Mouse (Mus musculus) liver, embryonic 16.5 days (tissue): Measurements from ENCODE around the gene Cdk14. TPM values are rescaled to one million over a fixed set of nuclear protein-coding genes. Genes with fewer than 3 reads are reported as not detected.

Experiments
- ATAC-seq: fragments of 200-750 bp; cut with Nextera tagmentation; 2 replicates; pipeline ENCODE4 v1.8.0; 2017; ENCODE audit warnings: low read depth, mild to moderate bottlenecking, moderate number of reproducible peaks, moderate library complexity
- H3K27ac ChIP-seq: fragments of 300-500 bp; sonication (generic); 2 replicates; pipeline ENCODE4 v1.5.1; 2014; ENCODE audit warnings: mild to moderate bottlenecking, low read length
- H3K27me3 ChIP-seq: fragments of 300-500 bp; sonication (generic); 2 replicates; pipeline ENCODE4 v1.6.1; 2014; ENCODE audit warnings: low read depth, low read length, mixed read lengths; ENCODE audit not compliant: control insufficient read depth, insufficient read depth
- H3K36me3 ChIP-seq: fragments of 300-500 bp; sonication (generic); 2 replicates; pipeline ENCODE4 v1.6.1; 2014; ENCODE audit warnings: mild to moderate bottlenecking; ENCODE audit not compliant: control insufficient read depth, insufficient read depth
- H3K4me1 ChIP-seq: fragments of 300-500 bp; sonication (generic); 2 replicates; pipeline ENCODE4 v1.6.1; 2014; ENCODE audit warnings: low read depth, low read length, mixed read lengths; ENCODE audit not compliant: control insufficient read depth
- H3K4me2 ChIP-seq: fragments of 300-500 bp; sonication (generic); 2 replicates; pipeline ENCODE4 v1.6.1; 2014; ENCODE audit warnings: low read depth, low read length, mixed read lengths
- H3K4me3 ChIP-seq: fragments of 300-500 bp; sonication (generic); 2 replicates; pipeline ENCODE4 v1.5.1; 2014; ENCODE audit warnings: low read depth, mild to moderate bottlenecking, low read length
- H3K9ac ChIP-seq: fragments of 300-500 bp; sonication (generic); 2 replicates; pipeline ENCODE4 v1.6.1; 2014; ENCODE audit warnings: low read depth, low read length
- H3K9me3 ChIP-seq: fragments of 300-500 bp; sonication (generic); replicated peaks from 2 replicates; pipeline ENCODE4 v1.6.1; 2016; ENCODE audit warnings: low read length; ENCODE audit not compliant: control insufficient read depth
- WGBS: fragments of 180-500 bp; shearing (Covaris S2); extraction: QIAGEN DNeasy Blood & Tissue Kit; methylation state at CpG from one replicate; pipeline ENCODE4 v1.1.7; 2014; ENCODE audit not compliant: insufficient replicate concordance; 5-methylcytosine and 5-hydroxymethylcytosine counted together
- polyA plus RNA-seq: library from polyadenylated mRNA; unstranded; fragments of >200 nt; fragmentation: Nextera tagmentation; extraction: Ambion mirVana; gene quantifications from 2 replicates; pipeline ENCODE4 v1.2.1, GENCODE M21; 2015

Gene Cdk14
- 0.92 and 1.1 TPM in 2 replicates for polyA plus RNA-seq

DNA sequence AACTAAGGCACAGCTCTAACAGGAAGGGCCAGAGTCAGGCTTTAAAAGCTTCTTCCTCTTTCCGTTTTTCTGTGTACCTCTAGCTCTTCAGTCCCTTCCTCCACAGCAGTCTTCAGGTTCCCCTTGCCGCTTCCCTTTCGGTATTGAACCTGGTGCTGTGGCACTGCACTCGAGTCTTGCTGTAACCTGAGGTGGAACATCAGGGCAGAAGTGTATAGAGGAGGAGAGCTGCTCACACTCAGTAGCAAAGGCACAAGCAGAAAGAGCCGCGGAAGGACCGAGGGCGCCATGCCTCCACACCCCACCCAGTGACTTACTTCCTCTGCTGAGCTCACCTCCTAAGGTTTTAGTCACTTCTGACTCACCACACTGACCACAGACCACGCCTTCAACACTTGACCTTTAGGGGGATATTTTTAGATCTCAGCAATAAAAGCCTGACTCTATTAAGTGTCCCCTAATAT, at the start of gene Cdk14:
Gene Cdk14 (minus strand): TSS at position 321 of the 464 bp plus-strand sequence.
- Histone ChIP-seq H3K4me1 (no peaks in the 10 kb centered on the region), H3K27me3 (no peaks in the 10 kb centered on the region), H3K27ac (peak within 1 kb of the TSS; percentile 67), H3K4me3 (peak within 1 kb of the TSS; percentile 35), H3K36me3 (no peaks in the 10 kb centered on the region), H3K9me3 (no peaks in the 10 kb centered on the region), H3K9ac (no peak within 1 kb of the TSS), H3K4me2 (no peak within 1 kb of the TSS)
- 18% methylated on average over 9 of the region's 9 CpGs for WGBS
- ATAC-seq = peak; percentile 62

DNA sequence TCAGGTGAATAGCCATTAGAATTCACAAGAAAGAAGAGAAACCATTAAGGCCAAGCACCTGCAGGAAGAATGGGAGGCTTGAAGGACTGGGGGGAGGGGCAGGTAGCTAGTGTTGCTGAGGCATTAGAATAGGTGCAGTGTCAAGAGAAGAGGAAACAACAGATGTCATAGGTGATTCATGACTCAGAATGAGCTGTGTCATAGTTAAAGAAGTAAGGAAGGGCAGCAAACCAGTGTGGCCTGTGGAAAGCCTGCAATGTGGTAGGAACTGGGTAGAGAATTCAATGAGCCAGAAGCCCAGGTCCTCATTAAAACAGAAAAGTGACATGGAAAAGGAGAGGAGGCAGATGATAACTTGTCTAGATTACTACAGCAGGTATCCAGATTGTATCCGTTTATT, 45.1 kb upstream of the Cdk14 start:
- no peaks in the 10 kb centered on the region for H3K36me3 ChIP-seq
- H3K4me2 ChIP-seq = no peak overlapping the region
- H3K27me3 ChIP-seq = no peaks in the 10 kb centered on the region
- WGBS = 48% methylated on average over 1 of the region's 1 CpGs
- no peak overlapping the region for H3K9ac ChIP-seq
- no peaks in the 10 kb centered on the region for H3K9me3 ChIP-seq
- no peak for ATAC-seq
- H3K4me3 ChIP-seq = no peak overlapping the region
- no peaks in the 10 kb centered on the region for H3K4me1 ChIP-seq
- H3K27ac ChIP-seq = no peak overlapping the region

DNA sequence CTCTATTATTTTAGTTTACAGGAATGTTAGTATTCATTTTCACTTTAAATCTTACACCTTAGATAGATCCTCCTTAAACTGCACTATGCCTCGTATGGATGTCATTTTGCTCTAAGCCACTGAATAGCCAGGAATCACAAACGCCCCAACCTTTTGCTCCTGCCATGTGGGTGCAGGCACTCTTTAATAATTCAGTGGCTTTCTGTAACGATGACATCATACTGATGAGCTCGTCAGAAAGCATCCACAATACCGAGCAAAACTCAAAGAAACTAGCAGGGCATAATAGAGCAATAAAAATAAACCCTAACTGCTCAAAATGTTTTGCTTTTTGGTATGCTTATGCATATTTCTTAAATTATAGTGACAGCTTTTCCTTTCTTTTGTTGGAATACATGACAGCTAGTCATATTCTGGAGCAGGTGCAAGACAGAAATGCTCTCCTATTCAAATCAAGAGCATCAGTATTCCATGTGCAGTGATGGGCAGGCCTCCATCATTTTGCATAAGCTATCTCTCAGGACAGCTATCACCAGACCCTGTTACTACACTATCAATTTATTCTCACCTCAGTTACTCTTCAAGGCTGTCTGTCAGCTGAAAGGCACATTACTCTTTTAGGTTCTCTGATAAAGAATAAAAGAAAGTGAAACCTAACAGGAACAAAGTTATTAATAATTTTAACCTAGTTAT, 11.8 kb upstream of the Cdk14 start:
- WGBS = 51% methylated on average over 5 of the region's 5 CpGs
- no peak for ATAC-seq
- H3K36me3 ChIP-seq = no peaks in the 10 kb centered on the region
- no peak overlapping the region for H3K9ac ChIP-seq
- H3K4me2 ChIP-seq = no peak overlapping the region
- H3K27me3 ChIP-seq = no peaks in the 10 kb centered on the region
- no peaks in the 10 kb centered on the region for H3K9me3 ChIP-seq
- no peak overlapping the region for H3K27ac ChIP-seq
- H3K4me1 ChIP-seq = no peaks in the 10 kb centered on the region
- H3K4me3 ChIP-seq = no peak overlapping the region

DNA sequence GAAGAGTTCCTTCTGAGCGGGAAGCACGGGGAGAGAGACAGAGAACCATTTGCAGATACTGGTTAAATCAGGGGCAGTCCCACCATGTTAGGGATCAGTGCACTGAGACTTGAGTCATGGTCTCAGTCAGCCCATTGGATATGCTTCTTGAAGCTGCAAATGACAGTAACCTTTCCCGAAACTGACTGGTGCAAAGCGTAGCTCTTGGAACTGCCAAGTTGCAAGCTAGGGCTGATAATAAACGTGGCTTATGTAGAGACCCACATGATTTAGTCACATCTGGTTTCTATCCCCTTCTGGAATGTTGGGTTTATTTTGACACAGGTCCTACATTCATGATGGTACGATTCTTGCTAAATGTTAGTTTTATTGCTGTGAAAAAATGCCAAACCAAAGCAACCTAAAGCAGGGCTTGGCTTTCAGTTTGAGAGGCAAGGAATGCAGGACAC, 3.6 kb upstream of the Cdk14 start:
- Histone ChIP-seq H3K27ac (no peak overlapping the region), H3K4me2 (no peak overlapping the region), H3K9me3 (no peaks in the 10 kb centered on the region), H3K4me3 (no peak overlapping the region), H3K27me3 (no peaks in the 10 kb centered on the region), H3K36me3 (no peaks in the 10 kb centered on the region), H3K9ac (no peak overlapping the region), H3K4me1 (no peaks in the 10 kb centered on the region)
- WGBS = 67% methylated on average over 6 of the region's 6 CpGs
- no peak for ATAC-seq

DNA sequence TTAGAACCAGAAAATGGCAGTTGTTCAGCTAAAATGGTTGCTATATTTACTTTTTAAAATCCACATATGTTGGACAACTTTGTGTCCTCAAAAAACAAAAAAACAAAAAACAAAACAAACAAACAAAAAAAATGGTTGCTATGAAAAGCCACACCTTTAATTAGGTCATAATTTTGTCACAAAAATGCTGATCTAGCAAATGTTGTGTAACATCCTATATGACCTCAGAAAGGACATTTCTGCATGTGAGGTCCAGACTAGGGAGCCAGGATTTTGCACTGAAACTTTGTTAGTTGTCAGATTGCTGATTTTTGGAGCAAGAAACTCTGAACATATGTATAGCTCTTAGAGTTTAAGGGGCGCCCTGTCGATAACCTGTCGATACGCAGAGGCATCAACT, 3.0 kb upstream of the Cdk14 start:
- H3K36me3 ChIP-seq = no peaks in the 10 kb centered on the region
- H3K9me3 ChIP-seq = no peaks in the 10 kb centered on the region
- 77% methylated on average over 4 of the region's 4 CpGs for WGBS
- H3K9ac ChIP-seq = no peak overlapping the region
- no peak overlapping the region for H3K27ac ChIP-seq
- no peaks in the 10 kb centered on the region for H3K27me3 ChIP-seq
- ATAC-seq = no peak
- no peak overlapping the region for H3K4me3 ChIP-seq
- no peaks in the 10 kb centered on the region for H3K4me1 ChIP-seq
- H3K4me2 ChIP-seq = no peak overlapping the region

DNA sequence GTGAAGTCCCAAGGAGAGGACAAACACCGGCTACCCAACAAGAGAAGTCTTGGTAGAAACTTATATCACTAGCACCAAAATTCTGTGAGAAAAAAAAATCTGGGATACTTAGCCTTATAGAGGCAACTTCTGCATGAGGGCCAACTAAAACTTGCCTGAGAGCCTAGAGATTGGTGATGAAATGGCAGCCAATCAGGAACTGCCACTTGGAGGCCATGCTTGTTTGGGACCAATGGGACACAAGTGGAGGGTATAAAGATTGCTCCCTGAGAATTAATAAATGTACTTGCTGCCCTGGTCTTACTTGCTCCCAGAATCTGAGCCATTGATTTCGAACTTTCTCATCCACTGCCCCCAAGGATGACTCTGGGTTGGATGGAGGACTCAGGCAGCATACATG, 1.3 kb upstream of the Cdk14 start:
- Histone ChIP-seq H3K27me3 (no peaks in the 10 kb centered on the region), H3K9ac (no peak overlapping the region), H3K36me3 (no peaks in the 10 kb centered on the region), H3K9me3 (no peaks in the 10 kb centered on the region), H3K27ac (no peak overlapping the region), H3K4me2 (no peak overlapping the region), H3K4me1 (no peaks in the 10 kb centered on the region), H3K4me3 (no peak overlapping the region)
- WGBS = 77% methylated on average over 2 of the region's 2 CpGs
- ATAC-seq = no peak

DNA sequence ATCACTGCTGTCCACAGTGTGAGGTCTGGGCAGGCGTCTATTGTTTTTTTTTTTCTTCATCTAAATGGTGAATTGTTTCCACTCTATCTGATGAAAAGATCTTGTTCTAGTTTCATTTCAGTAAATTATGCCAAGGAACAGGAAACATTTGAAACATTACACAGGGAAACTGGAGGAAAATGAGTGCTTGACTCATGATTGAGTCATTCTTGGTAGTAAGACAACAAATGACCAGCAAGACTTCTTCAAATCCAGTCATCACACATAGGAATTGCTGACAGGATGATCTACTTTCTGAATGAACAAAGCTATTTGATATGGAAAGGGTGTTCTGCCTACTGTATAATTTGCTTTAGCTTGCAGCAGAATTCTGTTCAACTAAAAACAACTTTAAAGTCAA, 859 bp downstream of the Cdk14 start:
- Histone ChIP-seq H3K27ac (0 out of 2 replicates have a peak overlapping the region, but pooled peaks have one; percentile 10), H3K9ac (no peak overlapping the region), H3K4me3 (no peak overlapping the region), H3K4me1 (no peaks in the 10 kb centered on the region), H3K27me3 (no peaks in the 10 kb centered on the region), H3K36me3 (no peaks in the 10 kb centered on the region), H3K9me3 (no peaks in the 10 kb centered on the region), H3K4me2 (no peak overlapping the region)
- WGBS = 38% methylated on average over 1 of the region's 1 CpGs
- ATAC-seq = no peak

DNA sequence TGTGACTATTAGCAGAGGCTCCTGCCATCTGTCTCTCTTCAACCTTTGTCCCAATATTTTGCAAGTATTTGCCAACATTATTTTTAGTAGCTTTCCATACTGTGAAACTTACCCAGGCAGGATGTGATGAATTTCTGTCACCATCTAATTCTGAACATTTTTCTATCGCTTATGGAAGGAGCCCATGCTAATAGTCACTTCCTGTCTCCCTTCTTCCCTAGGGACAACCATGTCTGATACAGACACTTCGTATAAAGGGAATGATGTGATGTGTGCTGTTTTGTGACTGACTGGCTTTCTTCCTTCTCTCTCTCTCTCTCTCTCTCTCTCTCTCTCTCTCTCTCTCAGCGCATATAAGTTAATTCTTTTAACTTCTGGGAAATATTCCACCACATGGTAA, 5.3 kb downstream of the Cdk14 start:
- H3K9ac ChIP-seq = no peak overlapping the region
- H3K27me3 ChIP-seq = no peaks in the 10 kb centered on the region
- no peaks in the 10 kb centered on the region for H3K4me1 ChIP-seq
- no peaks in the 10 kb centered on the region for H3K9me3 ChIP-seq
- H3K4me3 ChIP-seq = no peak overlapping the region
- no peak overlapping the region for H3K27ac ChIP-seq
- 66% methylated on average over 3 of the region's 3 CpGs for WGBS
- no peak overlapping the region for H3K4me2 ChIP-seq
- no peak for ATAC-seq
- no peaks in the 10 kb centered on the region for H3K36me3 ChIP-seq

DNA sequence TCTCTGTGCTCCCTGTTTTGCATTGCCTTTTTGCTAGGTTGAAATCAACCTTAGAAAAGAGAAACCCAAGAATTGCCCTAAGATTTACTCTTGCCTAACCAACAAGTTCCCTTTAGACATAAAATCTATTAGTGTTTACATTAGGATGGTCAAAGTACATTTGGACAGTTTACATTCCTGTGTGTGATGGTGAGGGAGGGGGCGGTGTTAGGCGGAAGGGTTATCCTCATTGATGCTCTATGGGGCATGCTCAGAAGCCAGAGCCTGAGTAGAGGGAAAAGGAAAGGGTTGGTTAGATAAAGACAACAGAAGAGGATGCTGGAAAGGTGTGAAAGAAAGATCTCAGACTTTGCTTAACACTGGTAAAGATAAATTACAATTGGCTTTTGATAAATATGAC, 8.2 kb downstream of the Cdk14 start:
- no peaks in the 10 kb centered on the region for H3K36me3 ChIP-seq
- no peaks in the 10 kb centered on the region for H3K27me3 ChIP-seq
- H3K27ac ChIP-seq = no peak overlapping the region
- no peaks in the 10 kb centered on the region for H3K9me3 ChIP-seq
- peak; percentile 75; the same call in 1 of the 2 replicates for ATAC-seq
- WGBS = 65% methylated on average over 2 of the region's 2 CpGs
- H3K4me2 ChIP-seq = no peak overlapping the region; the same call in 1 of the 2 replicates
- H3K4me3 ChIP-seq = no peak overlapping the region
- no peaks in the 10 kb centered on the region for H3K4me1 ChIP-seq
- no peak overlapping the region for H3K9ac ChIP-seq
